Mouse (Mus musculus) right cerebral cortex, postnatal 4 days (tissue): ENCODE data around the gene Cbfb.
"Not testable (repeated sequence)": the region's sequence is repeated elsewhere in the genome, so short reads cannot be mapped to it uniquely, and the experiment has no call there.

Experiments used
- DNase-seq: peaks from one replicate; pipeline ENCODE4 v3.0.0-alpha.2; 2022

Gene Cbfb

DNA sequence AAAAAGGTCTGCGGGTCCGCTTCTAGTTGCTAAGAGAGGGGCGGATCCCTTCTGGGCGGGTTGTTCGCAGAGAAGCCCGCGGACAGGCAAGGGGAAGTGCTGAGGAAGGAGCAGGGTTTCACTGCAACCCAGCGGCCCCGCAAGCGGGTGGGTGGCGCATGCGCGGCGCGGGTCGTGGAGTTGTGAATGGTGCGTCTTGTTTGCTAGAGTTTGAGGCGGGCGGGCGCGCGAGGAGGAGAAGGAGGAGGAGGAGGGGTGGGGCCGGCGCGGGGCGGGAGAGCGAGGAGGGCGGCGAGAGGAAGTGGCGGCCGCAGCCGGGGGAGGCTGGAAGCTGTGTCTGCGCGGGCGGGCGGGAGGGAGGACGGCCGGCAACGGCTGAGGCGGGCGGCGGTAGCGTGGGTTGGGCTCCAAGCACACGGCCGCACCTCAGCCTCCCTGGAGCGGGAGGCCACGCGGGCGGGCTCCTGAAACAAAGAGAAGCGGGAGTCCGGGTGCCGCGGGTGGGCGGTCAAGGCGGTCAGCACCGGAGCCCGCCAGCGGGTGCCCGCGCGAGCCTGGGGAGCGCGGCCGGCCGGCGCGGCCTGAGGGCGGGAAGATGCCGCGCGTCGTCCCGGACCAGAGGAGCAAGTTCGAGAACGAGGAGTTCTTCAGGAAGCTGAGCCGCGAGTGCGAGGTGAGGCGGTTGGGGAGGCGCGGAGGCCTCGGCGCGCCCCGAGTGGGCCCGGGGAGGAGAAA is at the start of gene Cbfb:
TSS of gene Cbfb (plus strand) at position 294 of the 735 bp plus-strand sequence.
- DNase-seq, result peak; percentile 96

DNA sequence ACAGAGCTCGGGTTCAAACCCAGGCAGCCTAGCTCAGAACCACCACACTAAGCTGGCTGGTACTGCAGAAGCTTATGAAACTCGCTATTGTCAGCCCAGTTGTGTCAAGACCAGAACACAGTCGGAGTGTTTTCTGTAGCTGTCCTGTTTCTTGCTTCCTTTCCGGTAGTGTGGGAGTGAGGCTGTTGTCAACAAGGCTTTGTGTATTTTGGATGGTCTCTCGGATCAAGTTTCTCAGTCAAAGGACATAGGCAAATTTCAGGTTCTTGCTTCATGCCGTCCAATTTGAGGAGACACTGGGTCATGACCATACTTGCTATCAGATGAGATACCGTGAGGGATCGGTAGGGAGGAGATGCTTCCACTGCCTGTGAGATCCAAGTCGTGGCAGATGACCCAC is 40.6 kb upstream of the Cbfb start:
- no peak for DNase-seq

GRCm38 (mm10) chr8:105131509-105131908 is 39.0 kb upstream of the Cbfb start, which contains the start of gene Ces4a:
Gene Ces4a, plus strand, starts transcription at chr8:105131800.
- no peak for DNase-seq

DNA sequence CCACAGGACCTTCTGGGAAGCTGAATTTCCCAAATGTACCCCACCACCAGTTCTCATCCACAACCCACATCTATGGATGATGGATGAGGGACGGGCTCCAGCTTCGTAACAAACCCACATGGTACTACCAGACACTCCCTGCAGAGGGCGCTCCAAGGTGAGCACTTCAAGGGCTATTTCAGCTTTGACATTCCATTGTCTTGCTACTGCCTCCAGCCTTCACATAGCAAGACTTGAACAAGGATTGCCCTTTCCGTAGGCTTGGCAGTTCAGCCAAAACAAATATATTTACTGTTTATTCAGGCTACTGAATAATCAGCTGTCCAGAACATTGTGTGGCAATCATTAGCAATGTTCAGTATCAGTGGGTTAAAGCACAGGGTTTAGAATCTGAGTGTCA is 32.1 kb upstream of the Cbfb start:
- peak; percentile 63 for DNase-seq

DNA sequence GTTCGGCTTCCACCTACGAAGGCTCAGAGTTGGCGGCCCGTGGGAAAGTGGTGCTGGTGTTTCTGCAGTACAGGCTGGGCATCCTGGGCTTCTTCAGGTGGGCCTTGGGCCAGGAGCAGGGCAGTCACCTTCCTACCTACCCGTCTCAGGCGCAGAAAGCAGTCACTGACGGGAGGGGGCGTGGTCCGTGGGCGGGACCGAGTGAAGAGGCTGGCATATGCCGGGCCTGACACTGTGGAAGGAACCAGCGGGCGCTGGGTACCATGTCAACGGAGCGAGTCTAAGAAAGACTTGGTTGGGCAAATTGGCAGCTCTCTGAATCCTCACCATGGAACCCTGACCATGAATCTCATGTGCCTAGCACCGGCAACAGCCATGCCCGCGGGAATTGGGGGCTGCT is 28.1 kb upstream of the Cbfb start:
- no peak for DNase-seq

GRCm38 (mm10) chr8:105151654-105152053 is 18.8 kb upstream of the Cbfb start:
- DNase-seq, result no peak

GRCm38 (mm10) chr8:105152623-105153398 is 17.7 kb upstream of the Cbfb start:
- DNase-seq, result peak; percentile 86

- no peak for DNase-seq
Observed at GRCm38 (mm10) chr8:105154316-105154715, 16.2 kb upstream of the Cbfb start.

- DNase-seq, result no peak
Observed at GRCm38 (mm10) chr8:105155091-105155745, 15.3 kb upstream of the Cbfb start.

- DNase-seq, result no peak
Observed at GRCm38 (mm10) chr8:105157555-105157954, 12.9 kb upstream of the Cbfb start.

DNA sequence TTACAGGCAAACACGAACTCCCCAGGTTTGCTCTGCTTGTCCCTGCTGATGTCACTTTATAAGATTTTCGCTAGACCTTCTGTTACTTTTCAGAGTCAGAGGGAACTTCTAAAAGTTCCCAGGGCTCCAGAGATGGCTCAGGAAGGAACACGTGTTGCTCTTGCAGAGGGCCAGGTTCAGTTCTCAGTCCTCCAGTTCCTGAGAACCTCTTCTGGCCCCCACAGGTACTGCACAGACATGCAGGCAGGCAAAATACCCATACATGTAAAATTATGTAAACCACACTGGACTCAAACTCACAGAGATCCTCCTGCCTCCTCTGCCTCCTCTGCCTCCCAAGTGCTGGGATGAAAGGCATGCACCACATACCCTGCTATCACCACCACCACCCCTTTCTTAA is 12.4 kb upstream of the Cbfb start:
- no peak for DNase-seq

DNA sequence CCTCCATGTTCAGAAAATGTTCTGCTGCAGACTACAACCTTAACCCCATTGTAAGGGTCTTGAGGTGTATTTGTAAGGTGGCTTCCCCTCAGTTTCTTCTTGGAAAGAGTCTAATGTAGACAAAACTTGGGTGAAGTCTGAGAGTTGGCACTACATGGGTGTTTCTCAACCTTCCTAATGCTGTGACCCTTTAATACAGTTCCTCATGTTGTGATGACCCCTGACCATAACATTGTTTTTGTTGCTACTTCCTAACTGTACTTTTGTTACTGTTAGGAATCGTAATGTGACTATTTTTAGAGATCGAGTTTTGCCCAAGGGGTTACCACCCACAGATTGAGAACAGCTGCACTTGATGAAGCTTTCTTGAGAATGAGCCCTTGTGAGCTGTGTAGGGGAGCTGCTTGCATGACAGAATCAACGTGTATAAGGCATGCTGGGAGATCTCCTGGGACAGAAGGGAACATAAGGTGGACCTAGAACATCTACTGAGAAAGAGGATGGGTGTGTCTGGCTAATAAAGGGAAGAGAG is 9.3 kb upstream of the Cbfb start:
- DNase-seq, result no peak

DNA sequence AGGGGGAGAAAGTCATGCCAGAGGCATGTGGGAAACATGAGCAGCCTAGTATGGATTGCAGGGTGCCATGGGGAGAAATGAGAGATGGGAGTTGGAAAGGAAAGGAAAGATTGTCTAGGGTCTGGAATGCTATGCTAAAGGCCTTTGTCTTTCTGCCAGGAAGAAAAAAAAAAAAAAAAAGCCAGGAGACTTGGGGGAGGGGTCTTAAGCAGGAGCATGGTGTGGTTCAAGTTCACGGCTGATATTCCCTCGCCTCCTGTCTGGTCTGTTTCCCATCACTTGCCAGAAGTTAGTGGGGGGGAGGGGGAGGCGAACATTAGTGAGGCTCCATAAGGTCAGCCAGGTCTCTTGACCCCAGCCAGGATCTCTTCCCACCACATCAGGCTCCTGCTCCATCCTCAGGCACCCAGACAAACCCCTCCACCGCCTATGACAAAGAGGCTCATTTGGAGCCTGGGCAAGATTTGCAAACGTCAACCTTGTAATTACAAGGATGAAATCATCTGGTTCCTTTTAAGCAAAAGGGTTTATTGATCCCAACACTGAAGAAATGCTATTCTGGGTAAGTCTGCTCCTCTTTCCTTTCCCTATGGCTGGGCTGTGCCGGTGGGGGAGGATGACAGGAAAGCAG is 6.1 kb upstream of the Cbfb start:
- DNase-seq, result no peak

GRCm38 (mm10) chr8:105165191-105165590 is 5.3 kb upstream of the Cbfb start:
- DNase-seq, result no peak

DNA sequence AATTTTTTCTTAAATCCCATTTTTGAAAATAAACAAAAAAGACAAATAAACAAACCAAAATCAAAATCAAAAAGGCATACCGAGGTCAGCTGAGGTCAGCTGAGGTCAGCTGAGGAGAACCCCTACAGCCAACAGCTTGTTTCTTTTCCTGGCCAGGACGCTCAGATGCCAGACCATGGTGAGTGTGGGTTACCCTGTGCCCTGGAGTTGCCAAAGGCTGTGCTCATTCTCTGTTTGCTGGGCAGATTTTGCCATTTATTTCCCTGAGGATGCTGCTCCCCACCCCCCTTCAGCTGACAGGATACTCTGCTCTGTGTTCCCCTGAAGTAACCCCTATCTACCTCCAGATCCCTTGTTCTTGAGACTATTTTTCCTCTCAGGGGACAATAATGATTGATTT is 3.4 kb upstream of the Cbfb start:
- DNase-seq, result no peak

DNA sequence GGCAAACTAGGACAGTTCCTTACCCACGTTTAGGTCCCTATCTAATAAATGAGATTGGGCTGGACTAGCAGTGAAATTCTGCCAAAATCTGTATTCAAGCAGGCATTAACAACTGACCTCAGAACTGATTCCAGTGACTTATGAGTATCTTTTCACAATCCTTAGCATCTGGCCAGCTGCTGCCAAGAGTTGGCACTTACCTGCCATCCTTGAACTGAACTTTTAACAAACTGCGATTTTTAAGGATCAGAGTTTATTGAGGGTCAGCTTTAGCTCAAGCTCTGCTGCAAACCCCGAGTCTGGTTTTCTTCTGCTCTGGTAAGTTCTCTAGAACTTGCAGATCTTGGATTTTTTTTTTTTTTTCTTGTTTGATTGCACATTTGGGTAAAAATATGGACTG is 892 bp upstream of the Cbfb start:
- no peak for DNase-seq

DNA sequence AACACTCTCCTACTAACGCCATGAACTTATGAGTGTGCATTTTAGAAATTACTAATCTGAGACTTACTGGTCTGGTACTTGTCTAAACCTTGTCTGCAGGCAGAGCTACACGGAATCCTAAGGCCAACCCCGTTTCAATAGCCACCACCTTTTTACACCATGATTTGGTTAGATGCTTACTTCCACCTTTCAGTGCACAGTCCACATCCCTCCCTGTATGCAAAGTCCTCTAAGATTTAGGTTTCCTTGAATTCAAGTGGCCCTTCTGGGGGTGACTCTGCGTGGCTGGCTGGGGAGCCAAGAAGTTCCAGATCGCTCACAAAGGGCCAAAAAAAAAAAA is 463 bp upstream of the Cbfb start:
- DNase-seq, result no peak

DNA sequence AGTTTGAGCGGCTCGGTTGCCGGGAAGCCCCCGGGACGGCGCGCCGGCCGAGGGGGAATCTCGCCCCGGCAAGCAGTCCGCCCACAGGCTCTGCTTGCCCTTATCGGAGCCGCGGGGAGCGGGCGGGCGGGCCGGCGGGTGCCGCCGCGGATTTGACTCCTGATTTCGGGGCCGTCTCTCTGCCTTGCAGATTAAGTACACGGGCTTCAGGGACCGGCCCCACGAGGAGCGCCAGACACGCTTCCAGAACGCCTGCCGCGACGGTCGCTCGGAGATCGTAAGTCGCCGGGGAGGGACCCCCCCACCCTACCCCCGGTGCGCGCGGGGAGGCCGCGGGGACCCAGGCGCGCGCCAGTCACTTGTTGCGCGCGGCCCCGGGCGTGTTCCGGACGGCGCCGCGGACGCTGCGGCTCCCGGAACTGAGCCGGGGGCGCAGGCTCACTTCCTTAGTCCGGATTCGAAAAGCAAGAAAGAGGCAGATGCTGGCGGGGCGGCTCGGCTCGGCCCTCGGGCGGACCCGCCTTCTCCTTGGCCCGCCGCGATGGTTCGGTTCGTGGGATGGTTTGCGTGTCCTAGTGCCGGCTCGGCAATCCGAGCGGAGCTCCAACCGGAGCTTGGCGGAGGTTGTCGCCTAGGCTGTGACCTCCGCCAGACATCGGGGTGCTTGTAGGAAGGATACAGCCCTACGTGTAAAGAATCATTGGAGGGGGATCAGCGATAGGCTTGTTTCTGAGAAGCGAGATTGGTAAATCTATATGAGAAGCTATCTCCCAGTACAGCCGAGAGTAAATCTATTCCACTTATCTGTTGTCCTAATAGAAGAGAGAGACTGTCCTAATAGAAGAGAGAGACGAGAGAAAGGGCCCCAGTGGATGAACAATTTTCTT is 885 bp downstream of the Cbfb start:
- peak; percentile 53 for DNase-seq

DNA sequence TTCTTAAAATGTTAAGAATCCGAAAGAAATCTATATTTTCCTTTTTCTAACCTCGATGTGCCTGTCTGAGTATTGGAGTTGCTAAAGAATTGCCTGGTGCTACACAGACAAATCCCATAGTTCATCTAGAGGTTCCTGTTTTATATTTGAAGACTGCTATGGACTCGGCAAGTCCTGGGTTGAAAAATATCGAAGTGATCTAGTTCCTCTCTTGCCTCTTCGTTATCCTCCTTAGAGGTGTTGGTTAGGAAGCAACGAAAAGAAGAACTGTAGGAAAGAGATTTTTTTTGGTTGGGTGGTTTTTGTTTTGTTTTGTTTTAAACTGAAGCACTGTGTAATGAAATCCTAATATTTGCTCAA is 1.5 kb downstream of the Cbfb start:
- no peak for DNase-seq

DNA sequence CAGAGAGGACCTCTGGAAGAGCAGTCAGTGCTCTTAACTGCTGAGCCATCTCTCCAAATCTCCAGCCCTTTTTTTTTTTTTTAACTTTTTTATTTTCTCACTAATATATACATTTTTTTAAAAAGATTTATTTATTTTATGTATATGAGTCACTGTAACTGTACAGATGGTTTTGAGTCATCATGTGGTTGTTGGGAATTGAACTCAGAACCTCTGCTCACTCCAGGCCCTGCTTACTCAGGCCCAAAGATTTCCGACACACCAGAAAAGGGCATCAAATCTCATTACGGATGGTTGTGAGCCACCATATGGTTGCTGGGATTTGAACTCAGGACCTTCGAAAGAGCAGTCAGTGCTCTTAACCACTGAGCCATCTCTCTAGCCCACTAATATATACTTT is 4.8 kb downstream of the Cbfb start:
- DNase-seq, result not testable (repeated sequence)

DNA sequence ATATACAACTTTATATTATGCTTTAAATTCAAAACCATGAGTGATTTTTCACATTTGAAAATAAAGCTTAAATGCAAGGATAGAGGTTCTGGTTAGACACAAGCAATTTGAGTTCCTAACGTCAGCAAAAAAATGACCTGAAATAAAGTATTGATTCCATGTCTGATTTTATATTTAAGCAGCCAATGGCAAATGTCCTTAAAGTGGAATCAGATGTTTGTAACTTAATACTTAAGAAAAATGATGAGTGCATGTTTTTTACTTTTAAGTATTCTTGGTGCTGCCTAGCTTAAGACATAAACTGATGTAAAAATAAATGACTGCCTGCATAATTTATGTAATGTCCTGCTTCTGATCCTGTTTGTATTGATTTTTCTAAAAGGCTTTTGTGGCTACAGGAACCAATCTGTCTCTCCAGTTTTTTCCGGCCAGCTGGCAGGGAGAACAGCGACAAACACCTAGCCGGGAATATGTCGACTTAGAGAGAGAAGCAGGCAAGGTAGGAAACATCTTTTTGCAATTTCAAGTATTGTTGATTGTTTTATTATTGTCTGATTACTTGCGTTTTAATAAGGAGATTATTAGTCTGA is 7.8 kb downstream of the Cbfb start:
- DNase-seq, result no peak

- no peak for DNase-seq
Observed at GRCm38 (mm10) chr8:105182201-105182600, 11.7 kb downstream of the Cbfb start.
